Mouse (Mus musculus): ENCODE measurements around the gene Gpr146. TPM values are rescaled to one million over a fixed set of nuclear protein-coding genes. Genes with fewer than 3 reads are reported as not detected.
"Not testable (repeated sequence)": the region's sequence is repeated elsewhere in the genome, so short reads cannot be mapped to it uniquely, and the experiment has no call there.

Gpr146 gene
- polyA plus RNA-seq, 1 experiment: 0.91 TPM

DNA sequence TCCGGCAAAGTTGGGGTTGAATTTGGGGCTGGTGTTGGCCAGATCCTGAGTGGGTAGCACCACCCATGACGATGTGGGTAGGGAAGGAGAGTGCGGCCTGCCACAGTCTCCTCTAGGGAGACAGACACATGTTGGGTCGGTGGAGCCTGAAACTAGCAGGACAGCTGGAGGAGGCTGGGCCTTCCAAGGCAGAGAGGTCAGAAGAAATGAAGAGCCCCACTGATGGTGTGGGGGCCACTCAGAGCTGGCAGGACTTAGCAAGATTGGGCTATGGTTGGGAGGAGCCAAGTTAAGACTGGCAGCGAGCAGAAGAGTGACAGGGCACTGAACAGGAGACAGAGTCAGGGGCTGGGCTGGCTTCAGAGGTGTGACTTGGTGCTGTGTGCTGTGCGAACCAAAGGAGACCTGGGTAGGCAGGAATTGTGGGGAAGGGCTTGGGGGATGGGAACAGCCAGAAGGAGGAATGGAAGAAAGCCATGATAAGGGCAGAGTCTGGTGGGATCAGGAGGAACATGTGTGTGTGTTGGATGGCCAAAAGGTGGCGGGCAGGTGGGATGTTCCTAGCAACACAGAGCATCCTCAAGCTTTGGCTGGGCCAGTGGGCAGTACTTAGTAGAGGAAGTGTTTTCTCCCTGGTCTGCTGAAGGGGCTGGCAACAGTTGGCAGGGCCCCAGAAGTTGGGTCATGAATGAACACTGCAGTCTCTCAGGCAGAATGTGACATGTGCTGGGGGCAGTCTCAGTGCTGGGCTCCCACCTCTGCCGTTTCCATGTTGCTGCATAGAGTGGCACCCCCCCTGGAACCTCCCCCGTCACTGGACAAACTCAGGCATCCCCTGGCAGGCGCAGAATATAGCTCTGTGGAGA, 10.1 kb downstream of the Gpr146 start:
- TF ChIP-seq POLR2A (IDR thresholded peaks at IDR 0.05; ENCODE audit: insufficient read depth, low read length) (no peak), EP300 (IDR thresholded peaks at IDR 0.05; ENCODE audit: insufficient read depth, low read depth, low read length) (no peak), CTCF (IDR thresholded peaks at IDR 0.05; ENCODE audit: low read depth, low read length) (no peak)
- no peak overlapping the region for H3K9ac ChIP-seq (ENCODE audit: low read depth, poor library complexity, severe bottlenecking)
- H3K27ac ChIP-seq (ENCODE audit: insufficient read depth, low read length): no peak overlapping the region
- no peak overlapping the region for H3K4me3 ChIP-seq (ENCODE audit: low read depth, low read length)
- no peaks in the 10 kb centered on the region for H3K9me3 ChIP-seq (replicated peaks; ENCODE audit: control insufficient read depth, insufficient read depth, low read length, poor library complexity, severe bottlenecking)
- no peaks in the 10 kb centered on the region for H3K27me3 ChIP-seq (ENCODE audit: control insufficient read depth, insufficient read depth, low read length, poor library complexity, severe bottlenecking)
- H3K4me1 ChIP-seq (ENCODE audit: control insufficient read depth, insufficient read depth, low read length): no peaks in the 10 kb centered on the region
- no peaks in the 10 kb centered on the region for H3K36me3 ChIP-seq (ENCODE audit: control insufficient read depth, insufficient read depth, low read length, poor library complexity, severe bottlenecking)

DNA sequence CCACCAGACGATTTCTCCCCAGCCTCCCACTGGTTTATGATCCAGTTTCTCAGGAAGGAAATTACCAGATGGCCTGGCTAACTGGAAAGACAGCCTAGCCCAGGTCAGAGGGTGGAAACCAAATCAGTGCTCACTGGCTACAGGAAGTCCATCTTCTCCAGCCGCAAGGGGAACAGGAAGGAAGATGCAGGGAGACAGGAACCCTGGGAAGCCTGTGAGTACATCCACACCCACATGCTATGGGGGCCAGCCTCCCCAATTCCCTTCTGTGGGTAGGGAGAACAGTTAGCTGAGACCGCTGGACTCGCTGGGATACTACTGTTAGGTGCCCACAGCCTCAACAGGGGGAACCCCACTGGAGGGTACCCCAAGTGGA, 10.7 kb downstream of the Gpr146 start:
- Histone ChIP-seq H3K27me3 (ENCODE audit: control insufficient read depth, insufficient read depth, low read length, poor library complexity, severe bottlenecking) (no peaks in the 10 kb centered on the region), H3K36me3 (ENCODE audit: control insufficient read depth, insufficient read depth, low read length, poor library complexity, severe bottlenecking) (no peaks in the 10 kb centered on the region), H3K9ac (ENCODE audit: low read depth, poor library complexity, severe bottlenecking) (no peak overlapping the region), H3K27ac (ENCODE audit: insufficient read depth, low read length) (no peak overlapping the region), H3K9me3 (replicated peaks; ENCODE audit: control insufficient read depth, insufficient read depth, low read length, poor library complexity, severe bottlenecking) (no peaks in the 10 kb centered on the region), H3K4me1 (ENCODE audit: control insufficient read depth, insufficient read depth, low read length) (no peaks in the 10 kb centered on the region), H3K4me3 (ENCODE audit: low read depth, low read length) (no peak overlapping the region)
- TF ChIP-seq EP300 (IDR thresholded peaks at IDR 0.05; ENCODE audit: insufficient read depth, low read depth, low read length) (no peak), CTCF (IDR thresholded peaks at IDR 0.05; ENCODE audit: low read depth, low read length) (no peak), POLR2A (IDR thresholded peaks at IDR 0.05; ENCODE audit: insufficient read depth, low read length) (no peak)

DNA sequence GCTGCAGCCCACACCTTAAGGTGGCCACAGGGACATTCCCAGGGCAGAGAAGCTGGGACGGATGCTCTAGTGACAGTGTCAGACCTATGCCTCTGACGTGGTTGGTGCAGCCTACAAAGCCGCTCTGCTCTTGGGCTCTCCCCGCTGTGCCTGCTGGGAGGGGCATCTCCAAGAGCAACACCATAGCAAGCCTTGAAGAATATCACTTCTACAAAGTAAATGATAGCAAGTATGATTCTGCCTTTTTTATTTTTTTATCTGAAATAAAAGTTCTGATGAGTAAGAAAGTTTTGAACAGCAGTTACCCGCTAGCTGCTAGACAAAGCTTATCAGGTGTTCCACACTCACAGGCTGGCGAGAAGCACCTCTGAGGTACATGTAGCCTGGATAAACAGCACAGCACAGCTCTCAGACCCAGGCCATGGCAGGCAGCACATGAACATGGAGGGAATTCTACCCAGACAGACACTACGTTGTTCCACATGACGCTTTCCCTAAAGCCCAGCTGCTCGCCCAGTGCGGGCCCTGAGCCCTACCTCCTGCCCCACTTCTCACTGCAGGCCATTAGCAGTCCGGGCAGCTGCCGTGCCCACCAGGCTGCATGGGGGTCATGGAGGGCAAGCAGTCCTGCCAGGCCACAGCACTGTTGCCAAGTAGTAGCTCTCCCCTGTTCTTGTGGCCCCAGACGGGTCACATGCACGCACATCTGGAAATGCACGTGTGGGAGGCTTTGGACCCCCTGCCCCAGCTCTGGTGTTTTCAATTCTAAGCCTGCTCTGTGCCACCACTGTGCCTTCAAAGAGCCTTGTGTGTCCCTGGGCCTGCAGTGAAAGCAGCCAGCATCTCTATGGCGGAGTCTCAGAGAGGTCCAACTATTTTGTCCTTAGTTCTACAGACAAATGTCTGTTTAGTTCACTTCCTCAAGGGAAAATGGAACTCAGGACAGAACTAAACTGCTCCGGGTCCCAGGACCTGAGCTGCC, 11.5 kb downstream of the Gpr146 start:
- Histone ChIP-seq H3K36me3 (ENCODE audit: control insufficient read depth, insufficient read depth, low read length, poor library complexity, severe bottlenecking) (no peaks in the 10 kb centered on the region), H3K4me3 (ENCODE audit: low read depth, low read length) (no peak overlapping the region), H3K9ac (ENCODE audit: low read depth, poor library complexity, severe bottlenecking) (no peak overlapping the region), H3K4me1 (ENCODE audit: control insufficient read depth, insufficient read depth, low read length) (no peaks in the 10 kb centered on the region), H3K9me3 (replicated peaks; ENCODE audit: control insufficient read depth, insufficient read depth, low read length, poor library complexity, severe bottlenecking) (no peaks in the 10 kb centered on the region), H3K27ac (ENCODE audit: insufficient read depth, low read length) (no peak overlapping the region), H3K27me3 (ENCODE audit: control insufficient read depth, insufficient read depth, low read length, poor library complexity, severe bottlenecking) (no peaks in the 10 kb centered on the region)
- TF ChIP-seq POLR2A (IDR thresholded peaks at IDR 0.05; ENCODE audit: insufficient read depth, low read length): no peak
- TF ChIP-seq EP300 (IDR thresholded peaks at IDR 0.05; ENCODE audit: insufficient read depth, low read depth, low read length): no peak
- TF ChIP-seq CTCF (IDR thresholded peaks at IDR 0.05; ENCODE audit: low read depth, low read length): no peak

DNA sequence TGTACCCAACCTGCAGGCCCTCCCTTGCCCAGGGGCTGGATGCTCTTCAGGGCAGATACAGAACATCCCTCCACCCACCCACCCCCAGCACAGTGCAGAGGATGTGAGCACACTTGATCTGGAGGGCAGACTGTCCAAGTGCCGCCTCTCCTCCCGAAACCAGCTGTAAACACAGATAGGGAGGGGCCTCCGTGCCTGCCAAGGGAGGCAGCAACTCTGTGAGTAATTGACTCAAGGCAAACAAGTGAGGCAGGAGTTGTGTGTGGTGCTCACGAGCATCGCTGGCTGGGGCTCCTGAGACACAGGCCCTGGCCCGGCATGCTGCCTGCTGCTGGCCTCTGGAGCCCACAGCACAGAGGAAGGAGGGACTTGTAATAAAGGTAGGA, 12.2 kb downstream of the Gpr146 start:
- H3K27me3 ChIP-seq (ENCODE audit: control insufficient read depth, insufficient read depth, low read length, poor library complexity, severe bottlenecking): no peaks in the 10 kb centered on the region
- no peak overlapping the region for H3K4me3 ChIP-seq (ENCODE audit: low read depth, low read length)
- no peak overlapping the region for H3K27ac ChIP-seq (ENCODE audit: insufficient read depth, low read length)
- no peaks in the 10 kb centered on the region for H3K4me1 ChIP-seq (ENCODE audit: control insufficient read depth, insufficient read depth, low read length)
- H3K36me3 ChIP-seq (ENCODE audit: control insufficient read depth, insufficient read depth, low read length, poor library complexity, severe bottlenecking): no peaks in the 10 kb centered on the region
- no peak overlapping the region for H3K9ac ChIP-seq (ENCODE audit: low read depth, poor library complexity, severe bottlenecking)
- no peaks in the 10 kb centered on the region for H3K9me3 ChIP-seq (replicated peaks; ENCODE audit: control insufficient read depth, insufficient read depth, low read length, poor library complexity, severe bottlenecking)
- no peak for TF ChIP-seq EP300 (IDR thresholded peaks at IDR 0.05; ENCODE audit: insufficient read depth, low read depth, low read length)
- TF ChIP-seq CTCF (IDR thresholded peaks at IDR 0.05; ENCODE audit: low read depth, low read length): no peak
- TF ChIP-seq POLR2A (IDR thresholded peaks at IDR 0.05; ENCODE audit: insufficient read depth, low read length): no peak

DNA sequence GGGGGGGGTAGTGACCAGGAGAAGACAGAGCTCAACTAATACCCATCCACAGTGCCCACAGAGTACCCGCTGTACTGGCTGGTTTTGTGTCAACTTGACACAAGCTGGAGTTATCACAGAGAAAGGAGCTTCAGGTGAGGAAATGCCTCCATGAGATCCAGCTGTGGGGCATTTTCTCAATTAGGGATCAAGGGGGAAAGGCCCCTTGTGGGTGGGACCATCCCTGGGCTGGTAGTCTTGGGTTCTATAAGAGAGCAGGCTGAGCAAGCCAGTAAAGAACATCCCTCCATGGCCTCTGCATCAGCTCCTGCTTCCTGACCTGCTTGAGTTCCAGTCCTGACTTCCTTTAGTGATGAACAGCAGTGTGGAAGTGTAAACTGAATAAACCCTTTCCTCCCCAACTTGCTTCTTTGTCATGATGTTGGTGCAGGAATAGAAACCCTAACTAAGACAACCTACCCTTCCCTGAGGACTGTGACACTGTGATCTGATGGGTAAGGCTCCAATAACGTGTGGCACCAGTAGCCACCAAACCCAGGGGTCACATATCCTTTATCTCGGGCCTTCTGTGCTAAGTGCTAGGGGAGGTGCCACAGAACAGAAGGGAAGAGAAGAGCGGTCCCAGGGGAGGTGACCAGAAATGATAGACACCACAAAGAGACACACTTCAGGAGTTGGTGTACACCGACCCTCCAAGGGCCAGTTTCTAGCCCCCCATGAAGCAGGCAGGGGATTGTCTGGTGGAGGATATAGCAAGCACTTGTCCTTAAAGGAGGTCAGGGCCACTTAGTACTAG, 13.0 kb downstream of the Gpr146 start:
- not testable (repeated sequence) for H3K27ac ChIP-seq (ENCODE audit: insufficient read depth, low read length); H3K36me3 ChIP-seq (ENCODE audit: control insufficient read depth, insufficient read depth, low read length, poor library complexity, severe bottlenecking); H3K9me3 ChIP-seq (replicated peaks; ENCODE audit: control insufficient read depth, insufficient read depth, low read length, poor library complexity, severe bottlenecking); H3K4me3 ChIP-seq (ENCODE audit: low read depth, low read length); H3K9ac ChIP-seq (ENCODE audit: low read depth, poor library complexity, severe bottlenecking); H3K27me3 ChIP-seq (ENCODE audit: control insufficient read depth, insufficient read depth, low read length, poor library complexity, severe bottlenecking); H3K4me1 ChIP-seq (ENCODE audit: control insufficient read depth, insufficient read depth, low read length)

All from ES-Bruce4 (cell line).